Mouse (Mus musculus) cerebellum, adult 11 months (tissue): Measurements from ENCODE around the gene March8.

Experiments used
- DNase-seq: peaks from one replicate; pipeline ENCODE4 v3.0.0; 2022

Gene March8

DNA sequence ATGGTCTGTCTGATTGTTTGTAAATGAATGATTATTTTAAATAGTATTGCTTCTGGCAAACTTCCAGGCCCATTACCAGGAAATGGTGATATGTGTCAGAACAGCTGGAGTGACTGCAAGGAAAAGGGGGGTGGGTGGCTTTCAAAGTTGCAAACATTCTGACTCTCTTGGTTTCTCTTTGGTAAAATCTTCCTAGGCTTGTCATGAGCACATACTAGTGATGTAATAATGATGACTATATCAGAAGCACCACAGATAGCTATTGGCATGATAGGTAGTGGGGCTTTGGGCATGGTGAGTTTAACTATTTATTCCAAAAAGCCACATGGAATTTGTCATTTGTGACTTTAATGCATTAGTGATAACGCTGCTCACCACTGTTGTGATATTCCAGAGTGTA lies 36.3 kb downstream of the March8 start:
- no peak for DNase-seq

DNA sequence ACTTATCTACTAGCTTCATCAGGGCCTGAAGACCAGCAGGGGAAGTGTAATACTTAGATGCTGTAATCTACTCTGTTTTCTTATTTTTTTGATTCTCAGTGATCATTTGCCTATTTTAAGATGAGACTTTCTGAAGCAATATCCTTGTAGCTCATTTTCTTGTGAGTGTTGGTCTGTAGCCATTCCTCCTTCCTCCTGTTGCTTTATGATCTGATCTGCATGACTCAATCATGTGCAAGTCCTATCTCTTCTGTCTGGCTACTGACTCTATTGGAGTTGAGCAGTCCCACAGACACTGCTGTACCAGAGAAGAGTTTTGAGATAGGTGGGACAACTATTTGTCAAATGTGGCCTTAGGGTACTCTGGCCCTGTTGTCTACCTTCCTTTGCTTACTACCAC lies 36.8 kb downstream of the March8 start:
- no peak for DNase-seq

DNA sequence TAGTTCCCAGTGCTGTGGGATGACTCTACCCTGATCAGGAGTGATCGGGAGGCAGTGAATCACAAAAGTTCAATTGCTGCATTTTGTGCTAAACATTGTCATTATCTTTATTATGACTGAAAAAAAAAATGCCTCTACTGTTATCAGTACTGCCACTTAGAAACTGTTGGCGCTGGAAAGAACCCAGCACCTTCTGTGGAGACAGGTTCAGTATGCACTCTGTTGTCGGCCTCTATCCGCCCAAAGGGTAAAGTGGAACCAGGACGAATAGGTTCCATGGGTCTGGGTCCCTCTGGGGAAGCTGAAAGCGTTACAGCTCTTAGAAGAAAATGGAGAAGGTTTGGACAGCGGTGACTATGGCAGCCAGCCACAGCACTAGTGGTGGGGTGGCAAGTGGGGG lies 41.1 kb downstream of the March8 start:
- DNase-seq = no peak

DNA sequence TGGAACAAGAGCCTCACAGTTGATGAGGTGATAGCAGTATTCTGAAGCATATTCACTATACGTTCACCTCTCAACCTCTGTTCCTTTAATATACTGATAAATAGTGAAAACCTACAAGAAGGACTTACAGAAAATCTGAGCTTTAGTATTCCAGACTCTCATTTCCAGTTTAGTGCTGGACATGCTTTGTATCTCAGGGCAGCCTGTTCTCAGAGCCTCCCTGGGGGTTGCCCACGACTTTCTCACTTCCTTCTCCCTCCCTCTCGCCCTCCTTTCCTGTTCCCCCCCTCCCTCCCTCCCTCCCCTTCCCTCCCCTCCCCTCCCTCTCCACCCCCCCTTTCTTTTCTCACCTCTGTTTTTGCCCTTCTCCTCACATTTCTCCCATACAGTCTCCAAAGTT lies 42.3 kb downstream of the March8 start:
- DNase-seq = no peak

DNA sequence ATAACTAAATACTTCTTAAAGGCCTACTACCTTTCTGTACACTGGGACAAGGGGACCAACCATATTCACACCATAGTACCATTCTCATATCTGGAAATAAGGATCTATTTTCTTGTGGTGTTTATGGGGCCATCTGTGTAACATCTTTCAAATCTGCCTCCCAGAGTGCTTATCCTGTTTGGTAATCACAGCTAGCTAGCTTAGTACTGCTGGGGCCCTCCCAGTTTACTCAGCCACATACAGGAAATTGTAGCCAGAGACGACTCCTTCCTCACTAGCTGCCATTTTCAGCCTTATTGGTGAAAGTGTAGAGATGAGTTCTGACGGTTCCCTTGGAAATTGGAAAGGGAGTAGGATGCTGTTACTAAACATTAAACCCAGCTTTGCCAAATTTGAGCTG lies 43.8 kb downstream of the March8 start:
- DNase-seq = no peak

DNA sequence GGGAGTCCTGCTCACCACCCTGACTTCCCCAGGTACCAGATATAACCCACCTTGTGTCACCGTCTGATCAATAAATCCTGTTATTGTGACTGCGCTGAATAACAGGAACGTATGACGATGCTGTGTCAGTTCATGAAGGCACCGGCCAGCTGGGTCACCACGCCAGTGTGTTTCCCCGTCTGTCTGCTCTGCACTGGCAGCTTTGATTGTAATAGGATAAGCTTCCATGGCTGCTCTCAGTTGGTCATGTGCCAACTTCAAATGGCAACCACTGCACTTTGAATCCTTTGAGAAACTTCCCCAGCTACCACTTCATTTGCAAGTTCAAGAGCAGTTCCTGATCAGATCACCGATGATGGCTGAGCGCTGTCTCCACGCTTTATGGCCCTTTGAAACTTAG lies 45.8 kb downstream of the March8 start:
- no peak for DNase-seq

DNA sequence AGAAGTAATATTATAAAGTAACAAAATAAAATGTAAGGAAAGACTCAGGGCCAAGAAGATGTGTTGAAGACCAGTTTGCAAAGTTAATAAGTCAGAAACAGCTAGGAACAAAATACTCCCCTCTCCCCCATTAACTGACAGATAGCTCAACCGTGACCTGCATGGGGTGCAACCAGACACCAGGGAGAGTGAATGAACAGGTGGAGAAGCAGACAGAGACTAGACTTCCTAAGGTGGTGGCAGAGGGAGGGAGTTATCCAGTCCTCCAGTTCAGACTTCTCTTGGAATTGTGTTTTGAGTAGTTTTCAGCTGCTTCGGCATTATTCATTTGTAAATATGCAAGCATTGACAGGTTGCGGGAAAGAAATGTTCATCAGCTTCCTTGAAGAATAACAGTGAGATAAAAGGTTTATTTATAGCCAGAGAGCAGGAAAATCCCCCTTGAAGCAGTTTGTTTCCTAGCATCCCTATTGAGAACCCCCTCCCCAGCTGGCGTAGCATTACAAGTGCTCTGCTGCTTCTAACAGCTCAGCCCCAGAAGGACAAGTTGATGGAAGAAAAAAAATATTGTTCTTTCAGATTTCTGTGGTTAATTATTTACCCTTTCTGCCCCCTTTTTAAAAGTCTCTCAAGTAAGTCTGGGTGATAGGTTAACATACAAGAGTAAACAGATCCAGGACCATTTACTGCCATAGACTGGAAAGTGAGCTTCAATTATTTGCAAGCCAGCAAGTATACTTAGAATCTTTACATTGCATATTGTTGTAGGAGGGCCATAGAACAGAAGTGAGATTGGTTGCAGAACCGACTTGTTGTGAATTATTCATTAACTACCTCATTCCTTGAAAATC lies 47.6 kb downstream of the March8 start:
- DNase-seq = no peak

DNA sequence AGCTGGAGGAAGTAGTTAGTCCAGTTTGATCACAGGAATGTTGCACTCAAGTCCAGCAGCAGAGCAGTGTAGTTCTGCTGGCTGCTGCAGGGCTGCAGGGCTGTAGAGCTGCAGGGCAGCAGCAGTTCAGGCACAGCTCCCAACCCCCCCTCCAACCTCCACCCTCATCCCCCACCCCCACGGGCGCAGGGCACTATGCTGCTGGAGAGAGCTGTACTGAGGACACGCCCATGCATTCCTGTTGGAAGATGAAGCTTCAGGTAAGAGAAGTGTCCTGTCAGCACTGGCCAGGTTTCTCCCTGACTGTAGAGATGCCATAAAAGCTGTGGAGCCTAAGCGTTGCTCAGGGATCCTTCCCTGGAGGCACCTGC lies 48.2 kb downstream of the March8 start:
- DNase-seq = no peak

DNA sequence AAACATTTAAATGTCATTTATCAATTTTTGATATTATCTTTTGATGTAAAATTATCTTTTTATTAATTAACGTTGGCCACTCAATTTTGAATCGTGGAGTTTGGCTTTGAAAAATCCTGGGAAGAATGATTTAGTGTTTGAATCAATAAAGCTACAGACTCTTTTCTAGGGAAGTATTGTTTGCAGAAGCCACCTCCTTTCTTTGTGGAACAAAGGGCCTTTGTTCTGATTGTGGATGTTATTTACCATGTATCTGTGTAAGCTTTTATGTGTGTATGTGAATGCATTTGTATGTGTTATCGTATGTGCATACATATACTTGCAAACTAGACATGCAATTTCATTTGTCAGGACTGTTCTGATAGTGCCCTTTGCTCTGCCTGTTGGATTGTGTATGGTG lies 48.7 kb downstream of the March8 start:
- no peak for DNase-seq

DNA sequence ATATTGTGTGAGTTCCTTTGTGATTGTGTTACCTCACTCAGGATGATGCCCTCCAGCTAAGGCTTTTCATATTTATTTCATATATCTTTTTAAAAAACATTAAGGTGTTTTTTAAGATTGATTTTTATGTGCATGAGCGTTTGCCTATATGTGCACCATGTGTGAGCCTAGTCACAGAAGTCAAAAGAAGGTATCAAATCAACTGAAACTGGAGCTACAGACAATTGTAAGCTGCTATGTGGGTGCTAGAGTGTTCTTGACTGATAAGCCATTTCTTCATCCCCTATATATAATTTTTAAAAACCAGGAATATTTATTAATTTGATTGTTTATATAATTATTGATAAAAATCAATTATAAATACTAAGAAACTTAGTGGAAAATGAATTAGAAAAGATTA lies 50.2 kb downstream of the March8 start:
- no peak for DNase-seq

DNA sequence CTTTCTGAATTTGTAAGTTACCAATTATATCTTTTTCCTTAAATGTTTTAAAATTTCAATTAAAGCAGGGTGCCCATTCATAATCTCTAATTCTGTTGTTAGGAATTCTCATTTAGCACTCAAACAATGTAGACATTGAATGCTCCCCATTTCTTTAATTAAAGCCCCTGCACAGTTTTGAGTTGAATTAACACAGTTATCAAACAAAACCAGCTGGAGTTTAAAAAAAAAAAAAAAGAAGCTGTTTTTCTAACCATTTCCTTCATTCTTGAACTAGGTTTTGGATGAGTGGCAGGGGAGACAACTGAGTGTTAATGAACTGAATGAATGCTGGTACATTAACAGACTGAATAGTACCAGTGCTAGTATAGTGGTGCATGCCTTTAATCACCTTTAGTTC lies 51.7 kb downstream of the March8 start:
- DNase-seq = no peak

DNA sequence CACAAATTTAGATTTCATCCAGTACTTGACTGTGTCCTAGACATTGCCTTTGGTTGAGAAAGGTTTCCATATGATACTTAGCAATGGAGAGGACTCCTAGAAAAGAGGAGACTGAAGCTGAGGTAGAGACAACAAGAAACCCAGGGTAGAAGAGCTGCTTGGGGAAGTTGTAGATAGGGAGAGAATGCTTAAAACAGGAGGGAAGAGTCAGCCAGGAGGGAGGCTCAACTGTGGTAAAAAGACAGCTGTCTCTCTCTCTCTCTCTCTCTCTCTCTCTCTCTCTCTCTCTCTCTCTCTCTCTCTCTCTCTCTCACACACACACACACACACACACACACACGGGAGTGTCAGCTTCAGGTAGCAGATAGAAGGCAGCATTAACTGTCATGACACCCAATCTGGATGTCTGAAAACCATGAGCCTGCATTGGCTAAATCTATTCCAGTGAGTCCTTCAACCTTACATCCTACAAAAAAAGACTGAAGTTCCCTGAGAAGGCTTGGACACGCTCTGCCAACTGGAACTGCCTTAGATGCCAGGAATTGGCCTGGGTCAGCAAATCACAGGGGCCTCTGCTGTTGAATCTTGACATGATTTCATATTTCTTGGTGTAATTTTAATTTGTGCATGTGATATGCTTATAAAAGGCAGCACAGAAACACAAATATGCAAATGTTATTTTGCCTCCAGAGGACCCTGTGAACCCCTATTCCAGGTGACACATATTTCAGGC lies 57.3 kb downstream of the March8 start:
- no peak for DNase-seq

DNA sequence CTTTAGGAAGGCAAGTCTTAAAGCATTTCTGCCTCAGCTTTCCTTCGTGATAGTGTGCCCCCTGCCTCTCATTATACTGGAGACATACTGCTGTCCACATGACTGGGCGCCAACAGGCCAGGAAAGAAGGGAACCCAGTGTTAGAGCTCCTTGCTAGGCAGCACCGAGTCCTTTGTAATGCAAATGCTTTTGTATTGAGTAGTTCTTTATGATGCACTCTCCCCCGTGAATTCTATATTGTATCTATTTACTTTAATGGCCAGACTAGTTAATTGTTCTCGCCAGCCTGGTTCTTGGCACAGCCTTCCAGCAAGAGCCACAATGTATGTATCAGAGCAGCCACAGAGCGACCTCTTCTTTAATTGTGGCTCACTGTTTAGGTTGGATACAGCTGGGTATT lies 59.8 kb downstream of the March8 start:
- DNase-seq = no peak

DNA sequence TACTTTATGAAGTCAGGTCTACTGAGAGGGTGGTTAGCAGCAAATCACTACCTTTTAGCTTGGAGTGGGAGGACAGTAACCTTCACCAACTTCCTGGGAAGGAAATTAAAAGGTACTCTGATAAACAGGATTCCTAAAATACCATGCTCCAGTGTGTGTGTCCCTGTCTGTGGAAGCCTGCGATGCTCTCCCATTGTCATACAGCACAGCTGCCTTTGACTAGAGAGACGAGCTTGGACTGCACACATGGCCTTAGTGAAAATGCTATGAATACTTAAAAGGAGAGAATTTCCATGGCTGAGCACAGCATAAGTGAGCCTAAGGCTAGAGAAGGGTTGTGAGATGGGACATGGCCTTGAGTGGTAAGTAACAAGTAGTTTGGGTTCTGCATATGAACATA lies 60.3 kb downstream of the March8 start:
- DNase-seq = no peak

DNA sequence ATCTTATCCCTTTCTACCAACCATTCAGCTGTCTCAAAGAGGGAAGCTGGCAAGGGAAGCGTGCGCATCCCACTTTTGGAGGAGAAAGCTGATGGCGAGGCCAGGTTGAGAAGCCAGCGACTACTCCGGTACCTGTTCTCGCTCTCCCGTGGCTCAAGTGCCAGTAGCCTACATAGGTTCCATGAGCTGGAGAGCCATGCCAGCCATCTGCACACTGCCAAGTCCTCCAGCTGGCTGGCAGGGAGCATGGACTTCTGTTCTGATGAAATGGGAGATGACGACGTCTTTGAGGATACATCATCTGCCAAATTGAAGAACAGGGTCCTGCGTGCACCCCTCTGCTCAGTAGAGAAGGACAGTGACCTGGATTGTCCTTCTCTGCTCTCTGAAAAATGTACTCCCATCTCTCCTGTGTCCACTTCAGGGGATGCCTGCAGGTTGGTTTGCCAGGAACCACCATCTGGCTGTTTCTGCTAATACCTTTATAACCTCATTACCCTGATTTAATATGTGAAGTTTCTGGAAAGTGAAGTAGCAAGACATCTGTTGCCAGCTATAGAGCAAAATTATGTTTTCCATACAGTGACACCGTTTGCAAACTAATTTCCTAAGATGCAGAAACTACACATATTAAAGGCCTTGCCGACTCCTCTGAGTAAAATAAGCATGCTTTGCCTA lies 64.1 kb downstream of the March8 start:
- peak; percentile 83 for DNase-seq

DNA sequence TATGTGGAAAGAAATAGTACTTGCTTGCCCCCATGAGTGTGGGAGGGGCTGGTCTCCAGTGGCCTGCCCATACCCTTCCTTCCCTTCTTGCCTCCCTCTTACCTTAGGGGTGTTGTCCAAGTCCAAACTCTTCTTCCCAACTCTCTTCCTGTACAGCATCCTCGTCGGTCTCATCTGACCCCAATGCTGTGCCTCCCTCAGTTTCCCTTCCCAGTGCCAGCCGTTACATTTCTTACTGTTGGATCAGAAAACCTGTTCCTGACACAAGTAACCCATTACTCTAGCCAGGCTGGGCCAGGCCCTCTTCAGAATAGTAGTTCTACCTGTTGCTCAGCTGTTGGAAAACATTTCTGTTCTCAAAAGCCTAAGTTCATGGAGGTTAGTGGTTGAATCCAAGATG lies 64.6 kb downstream of the March8 start:
- DNase-seq = no peak

DNA sequence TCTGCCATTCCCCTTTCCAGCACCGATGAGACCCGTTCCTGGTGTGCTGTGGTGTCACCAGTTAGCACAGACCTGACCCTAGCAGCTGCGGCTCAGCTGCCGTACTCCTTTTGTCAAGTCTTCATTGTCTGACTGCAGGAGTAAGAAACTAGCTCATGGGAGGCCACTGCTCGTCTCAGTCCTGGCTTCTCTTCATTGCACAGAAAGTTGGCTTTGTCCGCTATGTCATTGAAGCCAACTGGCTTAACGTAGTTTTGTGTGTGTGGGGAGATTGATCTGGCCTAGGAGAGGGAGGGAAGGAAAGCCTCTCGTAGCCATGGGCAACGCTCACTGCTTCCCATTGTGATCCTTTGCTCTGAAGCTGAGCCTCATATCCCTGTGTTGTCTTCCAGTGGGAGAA lies 67.4 kb downstream of the March8 start:
- DNase-seq = no peak

DNA sequence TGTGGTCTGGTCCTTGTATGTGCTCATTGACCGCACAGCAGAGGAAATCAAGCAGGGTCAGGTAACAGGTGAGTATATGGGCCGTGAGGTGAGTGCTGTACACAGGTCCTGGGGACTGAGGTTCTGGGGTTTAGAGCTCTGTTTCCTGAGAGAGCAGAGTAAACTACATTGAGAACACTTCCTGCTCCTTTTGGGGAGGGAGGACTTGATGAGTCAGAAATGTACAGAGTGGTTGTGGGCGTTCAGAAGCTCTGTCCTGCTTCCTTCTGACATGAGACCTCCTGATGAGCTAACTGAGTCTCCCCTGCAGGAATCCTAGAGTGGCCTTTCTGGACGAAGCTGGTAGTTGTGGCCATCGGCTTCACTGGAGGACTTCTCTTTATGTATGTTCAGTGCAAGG lies 67.9 kb downstream of the March8 start:
- DNase-seq = no peak

DNA sequence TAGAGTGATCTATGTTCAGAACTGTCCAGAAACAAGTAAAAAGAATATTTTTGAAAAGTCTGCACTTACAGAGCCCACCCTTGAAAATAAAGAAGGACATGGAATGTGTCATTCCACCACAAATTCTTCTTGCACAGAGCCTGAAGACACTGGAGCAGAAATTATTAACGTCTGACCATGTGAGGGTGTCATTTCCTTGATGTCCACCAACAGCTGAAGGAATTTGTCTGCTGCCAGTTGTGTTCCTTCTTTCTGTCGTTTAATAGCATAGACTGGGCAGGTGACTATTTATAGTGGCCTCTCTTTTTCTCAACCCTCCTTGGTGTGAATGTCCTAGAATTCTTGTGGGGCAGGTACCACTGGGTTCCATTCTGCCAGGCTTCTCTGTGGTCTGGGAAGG lies 68.3 kb downstream of the March8 start:
- no peak for DNase-seq

DNA sequence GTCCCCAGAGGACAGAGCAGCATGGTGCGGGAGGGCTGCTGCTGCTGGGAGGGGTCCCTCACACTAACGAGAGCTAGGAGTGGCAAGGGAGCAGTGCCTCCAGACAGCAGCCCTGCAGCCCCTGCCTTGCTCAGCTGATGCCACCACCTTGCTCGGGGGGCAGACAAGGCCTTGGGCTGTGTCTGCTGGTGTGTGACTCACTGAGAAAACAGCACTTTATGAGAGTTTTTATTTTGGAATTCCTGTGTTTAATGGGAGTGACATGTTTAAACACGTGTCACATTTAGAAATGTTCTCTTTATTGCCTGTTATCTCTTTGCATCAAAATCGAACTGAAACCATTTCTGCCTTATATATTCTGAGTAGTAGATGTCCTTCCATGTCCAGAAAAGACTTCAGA lies 68.9 kb downstream of the March8 start:
- DNase-seq = no peak

DNA sequence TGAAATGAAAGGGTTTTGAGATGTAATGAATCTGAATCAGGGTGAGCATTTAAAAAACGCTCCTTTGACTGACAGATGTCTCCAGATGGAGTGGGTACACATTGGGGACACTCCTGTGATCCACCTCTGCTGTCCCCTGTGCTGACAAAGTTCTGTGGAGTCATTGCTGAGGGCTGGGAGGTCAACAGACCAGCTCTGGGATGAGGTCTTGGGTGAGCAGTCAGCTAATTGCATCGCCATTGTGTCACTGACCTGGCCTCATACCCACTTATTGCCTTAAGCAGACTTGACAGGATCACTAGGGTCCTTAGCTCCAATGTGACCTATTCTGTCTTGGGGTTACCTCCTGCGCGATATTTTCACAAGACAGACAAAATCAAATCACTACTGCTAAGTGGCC lies 69.4 kb downstream of the March8 start:
- DNase-seq = no peak

DNA sequence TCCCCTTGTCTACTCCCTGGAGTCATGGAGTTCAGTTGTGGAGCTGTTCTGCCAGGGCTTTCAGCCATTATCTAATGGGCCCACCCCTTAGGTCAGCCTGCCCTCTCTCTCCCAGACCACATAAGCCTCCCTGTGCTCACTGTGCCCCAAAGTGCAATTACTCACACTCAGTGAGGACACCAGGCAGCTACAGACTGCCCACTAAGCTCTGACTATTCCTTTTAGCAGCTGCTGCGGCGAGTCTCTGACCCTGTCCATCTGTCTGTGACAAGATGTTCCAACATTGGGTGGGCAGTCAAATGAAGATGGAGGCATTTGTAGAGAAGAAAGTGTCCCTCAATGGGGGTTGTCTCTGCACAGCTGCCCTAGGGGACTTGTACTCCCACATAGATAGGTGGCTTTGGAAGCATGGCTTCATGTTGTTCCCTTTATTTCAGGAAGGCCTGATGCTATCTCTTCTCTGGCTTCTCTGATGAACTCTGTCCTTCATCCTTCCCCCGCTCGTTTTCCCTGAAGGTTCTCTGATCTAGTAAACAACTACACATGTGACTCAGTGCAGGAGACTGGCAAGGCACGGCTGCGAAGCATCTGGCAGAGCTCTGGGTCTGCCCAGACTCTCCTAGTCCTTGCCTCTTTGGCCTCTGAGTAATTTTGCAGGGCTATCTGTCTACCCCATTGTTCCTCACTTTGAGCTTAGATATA lies 70.3 kb downstream of the March8 start:
- no peak for DNase-seq

DNA sequence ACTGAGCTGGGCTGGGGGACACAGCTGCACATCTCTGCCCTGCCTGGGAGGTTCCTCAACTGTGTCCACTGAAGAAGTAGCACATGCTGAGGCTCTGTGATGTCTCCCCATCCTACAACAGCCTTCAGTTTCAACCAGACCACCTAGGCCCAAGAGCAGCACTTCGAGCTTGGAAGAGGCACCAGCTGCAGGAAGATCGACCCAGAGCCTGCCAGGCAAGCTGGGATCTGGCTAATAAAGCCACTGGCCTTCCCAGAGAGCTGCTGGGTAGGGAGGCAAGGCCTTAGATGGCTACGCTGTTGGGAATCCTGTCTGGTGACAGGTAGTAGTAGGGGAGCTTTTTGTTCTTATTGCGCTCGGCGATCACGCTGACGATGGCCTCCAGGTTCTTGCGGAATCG lies 72.6 kb downstream of the March8 start:
- no peak for DNase-seq

DNA sequence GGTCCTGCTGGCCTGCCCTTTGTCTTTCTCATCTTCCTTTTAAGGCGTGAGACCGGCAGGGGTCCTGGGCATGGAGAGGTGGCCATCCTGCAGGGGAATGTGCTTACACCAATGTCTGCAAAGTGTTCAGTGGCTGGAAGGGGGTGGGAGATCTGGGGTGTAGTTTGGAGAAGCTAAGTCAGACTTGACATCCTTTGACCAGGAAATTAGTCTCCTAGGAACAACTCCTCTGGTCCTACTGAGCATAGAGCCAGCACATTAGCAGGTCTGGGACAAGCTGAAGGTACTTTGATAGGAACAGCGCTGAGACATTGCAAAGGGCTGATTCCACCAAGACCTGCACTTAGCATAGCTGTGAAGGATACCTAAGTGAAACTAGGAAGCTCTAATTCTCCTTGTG lies 73.9 kb downstream of the March8 start:
- DNase-seq = no peak
